Mouse (Mus musculus) embryonic facial prominence, embryonic 10.5 days (tissue): Measurements from ENCODE around the gene Hnf1a. TPM values are rescaled to one million over a fixed set of nuclear protein-coding genes. Genes with fewer than 3 reads are reported as not detected.
A peak's percentile ranks its signal among the peaks of the same experiment; 100 is the strongest.

Experiments
- DNase-seq: peaks from one replicate; pipeline ENCODE4 v3.0.0-alpha.2; 2017; ENCODE audit warnings: low spot score
- H3K27ac ChIP-seq: fragments of 300-500 bp; sonication (generic); replicated peaks from 2 replicates; pipeline ENCODE4 v1.5.1; 2016; ENCODE audit warnings: mild to moderate bottlenecking
- H3K27me3 ChIP-seq: fragments of 300-500 bp; sonication (generic); replicated peaks from 2 replicates; pipeline ENCODE4 v1.6.1; 2016; ENCODE audit warnings: low read depth, mild to moderate bottlenecking; ENCODE audit not compliant: poor library complexity, severe bottlenecking
- H3K36me3 ChIP-seq: fragments of 300-500 bp; sonication (generic); replicated peaks from 2 replicates; pipeline ENCODE4 v1.6.1; 2016; ENCODE audit warnings: mild to moderate bottlenecking, moderate library complexity
- H3K4me1 ChIP-seq: fragments of 300-500 bp; sonication (generic); 2 replicates; pipeline ENCODE4 v1.6.1; 2016
- H3K4me3 ChIP-seq: fragments of 300-500 bp; sonication (generic); 2 replicates; pipeline ENCODE4 v1.5.1; 2016; ENCODE audit warnings: mild to moderate bottlenecking, moderate library complexity
- H3K9me3 ChIP-seq: fragments of 300-500 bp; sonication (generic); 2 replicates; pipeline ENCODE4 v1.6.1; 2016; ENCODE audit warnings: mild to moderate bottlenecking
- WGBS: fragments of 180-500 bp; shearing (Covaris S2); methylation state at CpG from one replicate; pipeline ENCODE4 v1.1.7; 2016; 5-methylcytosine and 5-hydroxymethylcytosine counted together
- polyA plus RNA-seq: library from polyadenylated mRNA; unstranded; fragments of >200 nt; fragmentation: Nextera tagmentation; extraction: Ambion mirVana; gene quantifications from 2 replicates; pipeline ENCODE4 v1.2.1, GENCODE M21; 2016

The Hnf1a gene
- polyA plus RNA-seq: 0.06 TPM in 2 replicates

DNA sequence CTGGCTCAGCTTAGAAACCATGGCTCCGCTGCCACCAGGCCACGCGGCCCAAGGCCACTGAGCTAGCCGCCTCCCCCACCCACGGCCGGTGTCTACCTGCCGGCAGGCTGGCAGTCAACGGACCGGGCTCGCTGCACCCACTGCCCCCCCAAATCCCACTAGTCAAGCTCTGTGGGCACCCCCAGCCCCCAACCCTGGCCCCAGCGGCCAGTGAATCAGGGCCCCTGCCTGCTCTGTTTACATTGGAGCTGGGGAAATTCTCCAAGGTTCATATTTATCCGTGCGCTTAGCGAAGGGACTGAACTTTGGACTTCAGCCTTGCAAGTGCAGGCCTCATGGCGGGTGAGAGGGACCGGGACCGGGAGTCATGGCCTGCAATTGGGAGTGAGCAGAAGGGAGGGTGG lies at the start of gene Hnf1a:
TSS of gene Hnf1a (minus strand) at position 271 of the 404 bp plus-strand sequence.
- DNase-seq: no peak
- Histone ChIP-seq H3K27me3 (peaks cover 41% of the 10 kb centered on the region), H3K9me3 (no peaks in the 10 kb centered on the region), H3K36me3 (no peaks in the 10 kb centered on the region), H3K4me3 (no peak within 1 kb of the TSS), H3K27ac (0 out of 2 replicates have a peak within 1 kb of the TSS, but pooled peaks have one; percentile 10), H3K4me1 (peaks cover 17% of the 10 kb centered on the region)
- 84% methylated on average over 17 of the region's 17 CpGs for WGBS

DNA sequence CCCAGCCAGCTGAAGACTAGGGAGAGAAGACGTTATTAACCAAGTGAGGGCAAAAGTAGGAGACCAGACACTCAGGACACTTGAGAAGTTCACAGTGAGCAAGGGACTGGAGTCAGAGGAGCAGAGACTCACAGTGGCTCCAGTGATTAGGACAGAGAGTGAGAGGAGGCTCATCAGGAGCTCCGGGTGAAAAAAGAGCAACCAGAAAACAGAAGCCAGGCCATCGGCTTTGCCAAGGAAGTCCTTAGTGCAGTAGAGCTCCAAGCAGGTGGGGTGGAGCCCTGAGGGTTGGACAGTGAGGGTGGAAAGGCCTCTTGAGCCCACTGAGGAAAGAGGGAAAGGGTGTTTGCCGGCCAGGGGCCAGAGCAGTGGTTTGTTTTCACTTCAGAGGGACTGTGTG lies 47.9 kb upstream of the Hnf1a start:
- H3K4me1 ChIP-seq: peaks cover 10% of the 10 kb centered on the region
- WGBS: 83% methylated on average over 4 of the region's 4 CpGs
- H3K9me3 ChIP-seq: no peaks in the 10 kb centered on the region
- no peak for DNase-seq
- no peaks in the 10 kb centered on the region for H3K27me3 ChIP-seq
- H3K4me3 ChIP-seq: no peak overlapping the region
- H3K36me3 ChIP-seq: peaks cover 26% of the 10 kb centered on the region
- no peak overlapping the region for H3K27ac ChIP-seq

DNA sequence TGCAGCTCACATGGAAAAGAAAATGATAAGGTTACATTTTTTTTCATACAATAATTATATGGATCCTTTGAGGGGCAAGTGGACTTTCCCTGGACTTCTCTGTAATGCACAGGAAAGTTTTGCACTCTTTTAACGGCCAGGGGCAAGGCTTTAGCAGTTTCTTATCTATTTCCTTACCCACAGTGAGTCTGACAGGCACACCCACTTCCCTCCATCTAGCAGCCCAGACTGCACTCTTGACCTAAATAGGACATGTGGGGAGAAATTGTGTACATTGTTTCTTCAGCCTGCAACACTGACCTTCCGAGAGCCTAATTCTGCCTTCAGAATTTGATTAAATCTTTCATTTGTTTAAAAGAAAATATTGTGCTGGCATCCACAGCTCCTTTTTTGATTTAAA lies 47.4 kb upstream of the Hnf1a start:
- H3K9me3 ChIP-seq: no peaks in the 10 kb centered on the region
- H3K4me1 ChIP-seq: peaks cover 16% of the 10 kb centered on the region
- DNase-seq: no peak
- H3K36me3 ChIP-seq: peaks cover 26% of the 10 kb centered on the region
- H3K27me3 ChIP-seq: no peaks in the 10 kb centered on the region
- H3K27ac ChIP-seq: no peak overlapping the region
- H3K4me3 ChIP-seq: no peak overlapping the region
- WGBS: 78% methylated on average over 2 of the region's 2 CpGs

- Histone ChIP-seq H3K9me3 (no peaks in the 10 kb centered on the region), H3K36me3 (0 out of 2 replicates have a peak, but pooled peaks cover 4% of the 10 kb centered on the region), H3K27ac (no peak overlapping the region), H3K27me3 (no peaks in the 10 kb centered on the region), H3K4me1 (peaks cover 35% of the 10 kb centered on the region), H3K4me3 (no peak overlapping the region)
- no peak for DNase-seq
- 68% methylated on average over 4 of the region's 4 CpGs for WGBS
Measured at GRCm38 (mm10) chr5:115015121-115015520, 44.2 kb upstream of the Hnf1a start.

DNA sequence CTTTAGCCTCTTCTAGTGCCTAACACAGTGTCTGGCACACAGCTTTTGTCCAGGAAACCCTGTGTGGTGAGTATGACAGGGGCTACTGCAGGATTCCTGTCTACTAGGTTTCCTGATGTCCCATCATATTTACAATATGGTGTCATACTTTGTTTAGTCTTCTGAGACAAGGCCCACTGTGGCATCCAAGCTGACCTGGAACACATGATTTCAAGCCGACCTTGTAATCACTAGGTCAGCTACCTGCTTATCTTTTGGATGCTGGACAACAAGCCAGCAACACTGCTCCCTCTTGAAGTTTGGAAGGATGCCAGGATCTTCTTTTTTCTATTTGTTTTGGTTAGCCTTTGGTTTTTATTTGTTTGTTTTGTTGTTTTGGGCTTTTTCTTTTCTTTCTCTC lies 43.7 kb upstream of the Hnf1a start:
- WGBS: 80% methylated on average over 1 of the region's 1 CpGs
- Histone ChIP-seq H3K9me3 (no peaks in the 10 kb centered on the region), H3K36me3 (0 out of 2 replicates have a peak, but pooled peaks cover 4% of the 10 kb centered on the region), H3K4me3 (no peak overlapping the region), H3K4me1 (peaks cover 38% of the 10 kb centered on the region), H3K27me3 (no peaks in the 10 kb centered on the region; the same call in 1 of the 2 replicates), H3K27ac (no peak overlapping the region)
- DNase-seq: no peak

GRCm38 (mm10) chr5:115013436-115013835 lies 42.5 kb upstream of the Hnf1a start:
- no peak for DNase-seq
- H3K27ac ChIP-seq: no peak overlapping the region
- peak overlapping the region; percentile 100; the same call in 1 of the 2 replicates for H3K4me3 ChIP-seq
- 0 out of 2 replicates have a peak, but pooled peaks cover 4% of the 10 kb centered on the region for H3K36me3 ChIP-seq
- H3K9me3 ChIP-seq: no peaks in the 10 kb centered on the region
- WGBS: 76% methylated on average over 3 of the region's 3 CpGs
- no peaks in the 10 kb centered on the region; the same call in 1 of the 2 replicates for H3K27me3 ChIP-seq
- H3K4me1 ChIP-seq: peaks cover 41% of the 10 kb centered on the region

- H3K27me3 ChIP-seq: no peaks in the 10 kb centered on the region; the same call in 1 of the 2 replicates
- peaks cover 38% of the 10 kb centered on the region for H3K4me1 ChIP-seq
- under 1% methylated on average over 63 of the region's 63 CpGs for WGBS
- no peaks in the 10 kb centered on the region for H3K9me3 ChIP-seq
- peak overlapping the region; percentile 98 for H3K27ac ChIP-seq
- peak overlapping the region; percentile 100 for H3K4me3 ChIP-seq
- peak; percentile 66 for DNase-seq
- H3K36me3 ChIP-seq: 0 out of 2 replicates have a peak, but pooled peaks cover 3% of the 10 kb centered on the region
Measured at GRCm38 (mm10) chr5:115011519-115012261, 40.8 kb upstream of the Hnf1a start.

DNA sequence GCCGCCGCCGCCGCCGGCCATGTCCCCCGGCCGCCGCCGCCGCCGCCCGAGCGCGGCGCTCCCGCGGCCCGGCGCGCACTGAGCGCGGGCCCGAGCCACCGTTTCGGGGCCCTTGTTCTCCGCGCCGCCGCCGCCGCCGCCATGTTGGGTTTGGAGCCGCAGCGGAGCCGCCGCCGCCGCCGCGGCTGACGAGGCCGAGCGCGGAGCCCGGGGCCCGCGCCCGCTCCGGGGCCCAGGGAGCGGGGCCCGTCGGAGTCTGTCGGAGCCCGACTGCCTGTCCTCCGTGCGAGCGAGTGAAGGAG lies 40.3 kb upstream of the Hnf1a start:
- H3K4me1 ChIP-seq: peaks cover 38% of the 10 kb centered on the region
- no peaks in the 10 kb centered on the region for H3K9me3 ChIP-seq
- WGBS: 3% methylated on average over 57 of the region's 57 CpGs
- H3K4me3 ChIP-seq: peak overlapping the region; percentile 100
- peak overlapping the region; percentile 98 for H3K27ac ChIP-seq
- no peak for DNase-seq
- no peaks in the 10 kb centered on the region; the same call in 1 of the 2 replicates for H3K27me3 ChIP-seq
- H3K36me3 ChIP-seq: no peaks in the 10 kb centered on the region

GRCm38 (mm10) chr5:115010577-115011216 lies 39.8 kb upstream of the Hnf1a start, which contains the start of gene Sppl3:
Sppl3 (plus strand) TSS chr5:115011137.
- under 1% methylated on average over 65 of the region's 65 CpGs for WGBS
- no peaks in the 10 kb centered on the region for H3K36me3 ChIP-seq
- peak; percentile 97 for DNase-seq

DNA sequence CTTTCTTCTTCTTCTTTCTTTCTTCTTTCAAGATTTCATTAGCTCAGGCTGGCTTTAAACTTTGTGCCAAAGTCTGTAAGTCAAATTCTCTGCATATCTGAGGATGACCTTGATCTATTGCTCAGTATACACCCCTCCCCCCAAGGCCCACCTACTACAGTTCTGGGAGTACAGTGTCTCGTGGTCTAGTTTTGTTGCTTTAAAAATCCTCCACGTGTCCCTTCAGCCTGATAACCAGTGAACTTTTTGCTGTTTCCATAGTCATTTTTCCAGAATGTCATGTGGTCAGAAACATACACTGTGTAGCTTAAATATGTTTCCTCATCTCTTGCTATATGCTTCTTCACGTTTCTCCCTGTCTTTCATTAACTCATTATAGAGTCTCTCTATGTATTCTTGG lies 39.1 kb upstream of the Hnf1a start:
- 64% methylated on average over 3 of the region's 3 CpGs for WGBS
- H3K4me1 ChIP-seq: peaks cover 36% of the 10 kb centered on the region
- H3K4me3 ChIP-seq: peak overlapping the region; percentile 100
- H3K27me3 ChIP-seq: no peaks in the 10 kb centered on the region; the same call in 1 of the 2 replicates
- no peak overlapping the region for H3K27ac ChIP-seq
- no peaks in the 10 kb centered on the region for H3K9me3 ChIP-seq
- H3K36me3 ChIP-seq: no peaks in the 10 kb centered on the region
- no peak for DNase-seq

More at GRCm38 (mm10) chr5:115010577-115011216, 39.8 kb upstream of the Hnf1a start, which contains the start of gene Sppl3:
- H3K4me3 ChIP-seq: peak within 1 kb of the TSS; percentile 100
- H3K27ac ChIP-seq: peak within 1 kb of the TSS; percentile 98
- H3K4me1 ChIP-seq: peaks cover 38% of the 10 kb centered on the region
- H3K9me3 ChIP-seq: no peaks in the 10 kb centered on the region
- H3K27me3 ChIP-seq: no peaks in the 10 kb centered on the region; the same call in 1 of the 2 replicates

DNA sequence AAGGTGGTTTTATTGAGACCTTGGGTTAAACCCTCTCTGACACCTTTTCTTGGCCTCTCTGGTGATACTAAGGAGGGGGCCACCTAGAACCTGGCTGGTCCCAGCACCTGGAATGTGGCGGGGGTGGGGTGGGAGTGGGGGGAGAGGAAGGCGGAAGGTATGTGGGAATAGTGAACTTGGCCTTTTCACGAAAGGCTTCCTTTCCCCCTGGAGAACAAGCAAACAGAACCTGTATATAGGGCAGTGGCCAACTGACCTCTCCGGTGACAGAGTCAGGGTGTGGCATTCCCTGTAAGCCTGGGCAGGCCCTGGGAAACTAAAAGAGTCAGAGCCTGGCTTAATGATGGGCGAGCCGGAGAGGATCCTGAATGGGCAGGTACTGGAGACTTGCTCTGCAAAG lies 38.2 kb upstream of the Hnf1a start:
- Histone ChIP-seq H3K27ac (no peak overlapping the region), H3K4me1 (peaks cover 31% of the 10 kb centered on the region), H3K4me3 (no peak overlapping the region), H3K36me3 (no peaks in the 10 kb centered on the region), H3K27me3 (no peaks in the 10 kb centered on the region; the same call in 1 of the 2 replicates), H3K9me3 (no peaks in the 10 kb centered on the region)
- DNase-seq: no peak
- WGBS: 87% methylated on average over 6 of the region's 6 CpGs

DNA sequence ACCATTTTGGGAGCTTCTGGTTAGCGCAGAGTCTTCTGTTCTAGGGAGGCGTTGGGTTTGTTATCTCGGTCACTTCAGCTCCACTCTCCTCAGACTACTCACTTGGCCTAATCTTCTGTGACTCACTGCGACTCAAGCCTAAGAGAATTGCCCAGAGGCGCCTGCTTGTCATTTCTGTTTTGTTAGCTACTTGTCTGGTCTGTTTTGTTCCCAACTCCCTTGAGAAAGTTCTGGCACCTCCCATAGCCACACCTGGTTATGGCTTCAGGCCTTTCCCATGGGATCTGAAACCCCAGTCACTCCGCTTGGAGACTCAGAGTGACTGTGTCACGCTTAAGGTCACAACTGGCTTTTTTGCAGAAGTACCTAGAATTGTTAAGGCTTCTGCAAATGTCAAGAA lies 37.4 kb upstream of the Hnf1a start:
- 86% methylated on average over 7 of the region's 7 CpGs for WGBS
- no peaks in the 10 kb centered on the region for H3K36me3 ChIP-seq
- no peak for DNase-seq
- peaks cover 27% of the 10 kb centered on the region for H3K4me1 ChIP-seq
- H3K4me3 ChIP-seq: no peak overlapping the region
- no peaks in the 10 kb centered on the region; the same call in 1 of the 2 replicates for H3K27me3 ChIP-seq
- H3K9me3 ChIP-seq: no peaks in the 10 kb centered on the region
- no peak overlapping the region for H3K27ac ChIP-seq
